Mouse (Mus musculus) ES-Bruce4 (cell line): Measurements from ENCODE around the gene Wdr61. TPM values are rescaled to one million over a fixed set of nuclear protein-coding genes. Genes with fewer than 3 reads are reported as not detected.

Experiments used
- H3K27ac ChIP-seq: 2 replicates; pipeline ENCODE4 v1.5.1; 2012; ENCODE audit warnings: low read length, inconsistent platforms; ENCODE audit not compliant: insufficient read depth
- H3K27me3 ChIP-seq: 2 replicates; pipeline ENCODE4 v1.6.1; 2012; ENCODE audit warnings: mild to moderate bottlenecking, low read length, inconsistent platforms; ENCODE audit not compliant: control insufficient read depth, poor library complexity, insufficient read depth, severe bottlenecking
- H3K36me3 ChIP-seq: 2 replicates; pipeline ENCODE4 v1.6.1; 2012; ENCODE audit warnings: inconsistent platforms, mild to moderate bottlenecking, low read length, moderate library complexity; ENCODE audit not compliant: control insufficient read depth, poor library complexity, insufficient read depth, severe bottlenecking
- H3K4me1 ChIP-seq: one replicate; pipeline ENCODE4 v1.8.1; 2011; ENCODE audit warnings: low read length; ENCODE audit not compliant: control insufficient read depth, insufficient read depth
- H3K4me3 ChIP-seq: 2 replicates; pipeline ENCODE4 v1.5.1; 2011; ENCODE audit warnings: low read depth, mild to moderate bottlenecking, low read length
- H3K9ac ChIP-seq: 2 replicates; pipeline ENCODE4 v1.6.1; 2012; ENCODE audit warnings: low read depth, mild to moderate bottlenecking, inconsistent platforms; ENCODE audit not compliant: poor library complexity, severe bottlenecking
- H3K9me3 ChIP-seq: replicated peaks from 2 replicates; pipeline ENCODE4 v1.6.1; 2012; ENCODE audit warnings: mild to moderate bottlenecking, low read length, inconsistent platforms; ENCODE audit not compliant: control insufficient read depth, poor library complexity, insufficient read depth, severe bottlenecking
- CTCF ChIP-seq: IDR thresholded peaks from one replicate; pipeline ENCODE4 v1.8.1; 2011; ENCODE audit warnings: low read depth, low read length
- EP300 ChIP-seq: IDR thresholded peaks from 2 replicates; pipeline ENCODE4 v1.6.1; 2011; ENCODE audit warnings: low read depth, low read length; ENCODE audit not compliant: insufficient read depth
- POLR2A ChIP-seq: IDR thresholded peaks from one replicate; pipeline ENCODE4 v1.8.1; 2011; ENCODE audit warnings: low read length; ENCODE audit not compliant: insufficient read depth
- polyA plus RNA-seq: library from polyadenylated mRNA; stranded (reverse); fragments of >200 nt; gene quantifications from 2 replicates; pipeline ENCODE4 v1.2.4, GENCODE M21; 2011; ENCODE audit warnings: low read depth; ENCODE audit not compliant: missing spikeins, insufficient read depth, insufficient read length

Gene Wdr61
- polyA plus RNA-seq, 1 experiment: 108 TPM

DNA sequence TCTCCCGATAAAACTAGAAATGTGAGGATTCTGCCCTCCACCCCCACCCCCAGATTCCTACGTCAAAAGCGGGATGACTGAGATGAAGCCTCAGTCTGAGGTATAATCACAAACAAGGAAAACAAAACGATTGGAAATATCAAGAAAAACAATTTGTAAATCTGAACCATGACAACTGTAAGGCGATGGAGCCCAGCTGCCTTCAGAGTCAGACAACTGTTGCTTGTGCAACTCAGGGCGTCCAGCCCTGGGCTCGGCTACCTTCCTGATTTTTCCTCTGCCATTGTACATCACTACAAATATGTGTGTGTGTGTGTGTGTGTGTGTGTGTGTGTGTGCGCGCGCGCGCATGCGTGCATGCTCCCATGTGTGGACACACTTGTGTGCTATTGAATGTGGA, 60.4 kb downstream of the Wdr61 start:
- Histone ChIP-seq H3K4me1 (no peaks in the 10 kb centered on the region), H3K9me3 (no peaks in the 10 kb centered on the region), H3K9ac (no peak overlapping the region), H3K27ac (no peak overlapping the region), H3K4me3 (no peak overlapping the region), H3K27me3 (no peaks in the 10 kb centered on the region), H3K36me3 (no peaks in the 10 kb centered on the region)
- TF ChIP-seq EP300 (no peak), POLR2A (no peak), CTCF (no peak)

- H3K4me3 ChIP-seq: no peak overlapping the region
- H3K27me3 ChIP-seq: no peaks in the 10 kb centered on the region
- no peaks in the 10 kb centered on the region for H3K4me1 ChIP-seq
- H3K27ac ChIP-seq: no peak overlapping the region
- no peaks in the 10 kb centered on the region for H3K36me3 ChIP-seq
- no peak for TF ChIP-seq EP300
- no peak for TF ChIP-seq CTCF
- no peak for TF ChIP-seq POLR2A
- H3K9ac ChIP-seq: no peak overlapping the region
- no peaks in the 10 kb centered on the region for H3K9me3 ChIP-seq
These were observed 62.4 kb downstream of the Wdr61 start for GRCm38 (mm10) chr9:54671962-54672361.

GRCm38 (mm10) chr9:54668455-54668854, 65.9 kb downstream of the Wdr61 start:
- no peaks in the 10 kb centered on the region for H3K36me3 ChIP-seq
- no peak overlapping the region for H3K9ac ChIP-seq
- H3K27me3 ChIP-seq: no peaks in the 10 kb centered on the region
- no peak overlapping the region for H3K4me3 ChIP-seq
- H3K27ac ChIP-seq: no peak overlapping the region
- H3K4me1 ChIP-seq: no peaks in the 10 kb centered on the region
- H3K9me3 ChIP-seq: 0 out of 2 replicates have a peak, but pooled peaks cover 3% of the 10 kb centered on the region
- TF ChIP-seq EP300: no peak
- no peak for TF ChIP-seq POLR2A
- TF ChIP-seq CTCF: no peak

- no peaks in the 10 kb centered on the region for H3K4me1 ChIP-seq
- TF ChIP-seq POLR2A (no peak), EP300 (no peak), CTCF (no peak)
- no peaks in the 10 kb centered on the region for H3K27me3 ChIP-seq
- H3K36me3 ChIP-seq: no peaks in the 10 kb centered on the region
- no peak overlapping the region for H3K4me3 ChIP-seq
- H3K27ac ChIP-seq: no peak overlapping the region
- 0 out of 2 replicates have a peak, but pooled peaks cover 3% of the 10 kb centered on the region for H3K9me3 ChIP-seq
- no peak overlapping the region for H3K9ac ChIP-seq
These were observed 68.2 kb downstream of the Wdr61 start for GRCm38 (mm10) chr9:54666116-54666515.

Other genes with a start within 250 kb of the Wdr61 start
- gene Dmxl2, start 232.9 kb downstream of the Wdr61 start, polyA plus RNA-seq: 11.4 and 15.9 TPM in 2 replicates
- not detected in 2 replicates for gene Sh2d7, start 195.5 kb downstream of the Wdr61 start, polyA plus RNA-seq
- gene Cib2, start 174.3 kb downstream of the Wdr61 start, polyA plus RNA-seq: 4.6 and 4.8 TPM in 2 replicates
- gene Idh3a, start 148.2 kb downstream of the Wdr61 start, polyA plus RNA-seq: 134 and 140 TPM in 2 replicates
- gene Acsbg1, start 72.6 kb downstream of the Wdr61 start, polyA plus RNA-seq: 0.61 TPM in 1 of 2 replicates, not detected in the other
- 3.2 and 4.4 TPM in 2 replicates for gene Dnaja4, start 35.6 kb downstream of the Wdr61 start, polyA plus RNA-seq
- gene Crabp1, start 30.2 kb upstream of the Wdr61 start, polyA plus RNA-seq: 13.5 and 21.8 TPM in 2 replicates
- gene Ireb2, start 129.3 kb upstream of the Wdr61 start, polyA plus RNA-seq: 114 and 126 TPM in 2 replicates
- 5.2 and 5.5 TPM in 2 replicates for gene Hykk, start 182.8 kb upstream of the Wdr61 start, polyA plus RNA-seq
- gene Psma4, start 216.3 kb upstream of the Wdr61 start, polyA plus RNA-seq: 300 and 320 TPM in 2 replicates
- gene AY074887, start 216.5 kb upstream of the Wdr61 start, polyA plus RNA-seq: 6.2 and 7.7 TPM in 2 replicates
- gene Chrna5, start 246.4 kb upstream of the Wdr61 start, polyA plus RNA-seq: 0.55 and 1.2 TPM in 2 replicates